Mouse (Mus musculus) liver, embryonic 14.5 days (tissue): Measurements from ENCODE around the gene Ccs.

Experiments used
- CTCF ChIP-seq: IDR thresholded peaks from 2 replicates; pipeline ENCODE4 v1.5.1; 2016; ENCODE audit warnings: antibody characterized with exemption, low read depth, control low read depth
- EP300 ChIP-seq: IDR thresholded peaks from 2 replicates; pipeline ENCODE4 v1.6.1; 2016; ENCODE audit warnings: antibody characterized with exemption, low read depth

- TF ChIP-seq CTCF = no peak
- no peak; the same call in 1 of the 2 replicates for TF ChIP-seq EP300
Measured at GRCm38 (mm10) chr19:4793831-4794422, 45.2 kb downstream of the Ccs start, which contains the start of gene Rbm4.
